Mouse (Mus musculus) thymus, postnatal 4 days (tissue): ENCODE results near the gene Dennd4b.
"Not testable (repeated sequence)": the region's sequence is repeated elsewhere in the genome, so short reads cannot be mapped to it uniquely, and the experiment has no call there.

Experiments used
- DNase-seq: peaks from one replicate; pipeline ENCODE4 v3.0.0; 2021

Gene Dennd4b

DNA sequence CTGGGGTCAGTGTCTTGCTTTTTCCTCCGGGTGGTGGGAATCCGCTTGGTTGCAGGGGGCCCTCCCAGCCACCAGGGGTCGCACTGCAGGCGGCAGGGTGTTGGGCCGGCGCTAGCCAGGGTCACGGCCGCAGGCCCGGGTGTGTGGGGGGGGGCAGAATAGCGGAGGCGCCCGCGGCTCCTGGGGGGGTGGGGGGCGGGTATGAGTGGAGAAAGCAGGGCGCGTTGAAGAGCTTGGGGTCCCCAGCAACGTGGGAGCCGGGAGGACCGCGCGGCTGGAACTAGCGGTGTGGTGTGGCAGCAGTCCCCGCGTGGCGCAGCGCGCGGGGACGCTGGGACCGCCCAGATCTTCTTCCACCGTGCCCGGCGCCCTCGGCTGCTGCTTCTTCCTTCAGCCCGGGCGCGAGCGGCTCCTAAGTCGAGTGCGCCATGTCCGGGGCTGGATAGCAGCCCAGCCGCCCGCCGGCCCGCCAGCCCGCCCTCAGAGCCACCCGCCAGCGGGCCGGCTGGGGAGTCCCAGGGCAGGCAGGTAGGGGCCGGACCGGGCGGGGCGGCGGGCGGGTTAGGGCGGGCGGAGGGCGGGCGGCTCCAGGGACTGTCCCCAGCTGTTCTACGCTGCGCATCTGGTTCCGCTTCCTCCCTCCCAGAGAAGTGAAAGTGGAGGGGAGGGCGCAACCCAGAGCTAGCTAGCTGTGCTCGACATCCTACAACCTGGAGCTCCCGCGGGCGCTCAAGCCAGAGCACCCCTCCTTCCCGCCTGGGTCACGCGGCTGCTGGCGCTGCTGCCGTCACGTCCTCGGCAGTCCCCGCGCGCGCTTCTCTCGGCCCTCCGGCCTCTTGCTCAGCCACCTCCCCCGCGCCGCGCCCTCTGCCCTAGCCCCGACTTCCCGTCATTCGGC is at the start of gene Dennd4b:
Gene Dennd4b (plus strand): TSS at position 152 of the 898 bp plus-strand sequence.
- DNase-seq = peak; percentile 96

DNA sequence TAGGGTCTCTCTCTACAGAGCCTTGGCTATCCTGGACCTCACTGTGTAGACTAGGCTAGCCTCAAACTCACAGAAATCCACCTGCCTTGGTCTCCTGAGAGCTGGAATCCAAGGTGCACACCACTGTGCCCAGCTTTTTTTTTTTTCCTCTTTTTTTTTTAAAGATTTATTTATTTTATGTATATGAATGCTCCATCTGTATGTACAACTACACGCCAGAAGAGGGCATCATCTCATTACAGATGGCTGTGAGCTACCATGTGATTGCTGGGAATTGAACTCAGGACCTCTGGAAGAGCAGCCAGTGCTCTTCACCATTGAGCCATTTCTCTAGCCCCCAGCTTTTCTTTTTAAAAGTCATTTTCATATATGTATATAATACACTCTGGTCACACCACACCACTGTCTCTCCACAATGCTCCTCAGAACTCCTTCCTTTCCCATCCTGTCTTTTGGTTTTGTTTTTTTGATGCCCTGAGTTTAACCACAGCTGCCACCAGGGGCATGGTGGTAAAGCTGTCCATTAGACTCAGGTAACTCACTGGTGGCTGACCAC is 49.1 kb upstream of the Dennd4b start:
- DNase-seq = no peak

DNA sequence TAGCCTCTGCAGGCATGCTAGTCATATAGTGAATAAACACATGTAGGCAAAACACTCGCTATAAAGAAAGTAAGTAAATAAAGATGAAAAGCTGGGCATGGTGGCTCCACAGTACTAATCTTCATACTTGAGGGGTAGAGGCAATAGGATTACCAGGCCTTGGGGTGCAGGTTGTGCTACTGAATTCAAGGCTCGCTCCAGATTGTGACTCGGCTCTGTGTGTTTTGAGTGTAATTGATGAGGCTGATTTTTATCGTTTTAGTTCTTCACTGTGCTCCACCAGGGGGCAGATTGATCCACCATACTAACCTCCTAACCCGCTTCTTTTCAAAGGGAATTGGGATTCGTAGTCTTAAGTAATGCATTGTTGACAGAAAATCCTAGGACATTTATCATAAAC is 44.9 kb upstream of the Dennd4b start:
- peak; percentile 66 for DNase-seq

DNA sequence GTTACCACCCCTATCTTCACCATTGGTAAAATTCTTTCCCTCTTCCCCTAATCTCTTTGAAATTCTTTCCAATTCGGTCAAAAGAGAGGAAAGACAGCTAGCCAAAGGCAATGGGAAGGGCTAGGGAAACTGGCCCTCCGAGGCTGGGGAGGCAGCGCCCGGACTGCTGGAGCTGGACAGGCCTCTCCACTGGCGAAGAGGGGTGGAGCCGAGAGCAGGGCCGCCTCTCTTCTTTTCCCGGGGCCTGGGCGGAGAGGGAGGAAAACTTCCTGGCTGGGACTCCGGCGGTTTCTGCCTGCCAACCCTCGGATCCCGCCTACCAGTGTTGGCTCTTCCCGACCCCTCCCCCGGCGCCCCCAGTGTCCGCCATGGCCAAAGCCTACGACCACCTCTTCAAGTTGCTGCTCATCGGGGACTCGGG is 44.4 kb upstream of the Dennd4b start:
- peak; percentile 36 for DNase-seq

- no peak for DNase-seq
These were observed 43.9 kb upstream of the Dennd4b start for GRCm38 (mm10) chr3:90221123-90221522.

- no peak for DNase-seq
These were observed 42.5 kb upstream of the Dennd4b start for GRCm38 (mm10) chr3:90222455-90222854.

- DNase-seq = no peak
These were observed 42.0 kb upstream of the Dennd4b start for GRCm38 (mm10) chr3:90222941-90223340.

DNA sequence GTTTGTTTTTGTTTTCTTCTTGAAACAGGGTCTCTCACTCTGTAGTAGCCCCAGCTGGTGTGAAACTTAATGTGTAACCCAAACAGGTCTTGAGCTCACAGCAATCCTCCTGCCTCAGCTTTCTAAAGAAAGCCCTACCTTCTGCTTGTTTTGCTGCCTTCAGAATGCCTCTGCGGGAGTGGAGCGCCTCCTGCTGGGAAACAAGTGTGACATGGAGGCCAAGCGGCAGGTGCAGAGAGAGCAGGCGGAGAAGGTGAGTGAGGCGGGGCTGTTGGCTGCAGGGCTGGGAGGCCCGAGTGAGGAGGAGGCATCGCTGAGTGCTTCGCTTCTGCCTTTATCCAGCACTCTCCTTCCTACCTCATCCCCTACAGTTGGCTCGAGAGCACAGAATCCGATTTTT is 40.7 kb upstream of the Dennd4b start:
- DNase-seq = no peak

DNA sequence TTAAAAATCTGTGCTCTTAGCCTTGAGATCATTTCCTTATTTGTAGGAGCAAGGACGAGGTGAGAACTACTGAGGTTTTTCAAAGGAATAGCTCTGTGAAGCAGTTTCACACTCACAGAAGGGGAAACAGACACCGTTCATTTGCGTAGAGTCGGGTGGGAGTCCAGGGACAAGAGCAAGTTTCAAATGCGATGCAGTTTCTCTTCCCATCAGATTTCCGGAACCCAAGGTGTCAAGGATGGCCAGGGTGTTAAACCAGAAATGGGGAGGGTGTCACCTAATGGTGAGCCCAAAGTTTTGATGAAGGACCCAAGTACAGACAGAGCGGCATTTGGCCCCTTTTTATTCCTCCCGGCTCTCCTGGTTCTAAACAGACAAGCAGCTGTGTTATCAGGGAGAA is 33.9 kb upstream of the Dennd4b start:
- DNase-seq = no peak

DNA sequence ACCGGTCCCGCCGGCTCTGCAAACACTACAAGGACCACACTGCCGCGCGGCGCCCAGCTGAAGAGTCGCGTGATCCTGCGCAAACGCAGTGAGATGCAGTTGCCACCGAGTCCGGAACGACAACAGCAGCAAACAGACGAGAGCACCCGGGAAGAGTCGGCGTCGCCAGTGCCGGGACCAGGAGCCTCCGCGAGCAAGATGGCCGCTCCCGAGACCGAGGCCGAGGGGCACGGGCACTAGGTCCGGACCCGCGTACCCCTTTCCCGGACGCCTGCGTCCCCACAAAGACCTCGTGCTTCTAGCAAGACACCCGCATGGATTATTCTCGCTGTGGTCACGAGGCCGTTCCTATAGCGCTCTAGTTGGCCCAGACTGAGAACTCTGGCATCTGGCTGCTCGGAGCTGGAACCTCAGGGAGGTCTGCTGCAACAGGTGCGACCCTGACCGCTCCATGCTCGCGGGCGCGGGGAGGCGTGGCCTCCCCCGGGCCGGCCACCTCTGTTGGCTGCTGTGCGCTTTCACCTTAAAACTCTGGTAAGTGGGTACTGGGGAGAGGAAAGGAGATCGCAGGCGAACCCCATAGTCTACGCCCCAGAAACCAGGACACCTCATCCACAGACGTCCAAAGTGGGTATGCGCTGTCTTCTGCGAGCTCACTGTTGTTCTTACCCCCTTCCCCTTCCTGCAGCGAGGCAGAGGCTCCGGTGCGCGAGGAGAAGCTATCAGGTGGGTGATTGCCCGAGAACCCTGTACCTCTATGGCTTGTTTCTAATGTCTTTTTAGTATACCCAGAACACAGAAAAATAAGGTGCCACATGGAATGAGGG is 33.3 kb upstream of the Dennd4b start, which contains the start of gene Jtb:
Gene Jtb (plus strand): TSS at position 91 of the 827 bp plus-strand sequence.
- peak; percentile 92 for DNase-seq

DNA sequence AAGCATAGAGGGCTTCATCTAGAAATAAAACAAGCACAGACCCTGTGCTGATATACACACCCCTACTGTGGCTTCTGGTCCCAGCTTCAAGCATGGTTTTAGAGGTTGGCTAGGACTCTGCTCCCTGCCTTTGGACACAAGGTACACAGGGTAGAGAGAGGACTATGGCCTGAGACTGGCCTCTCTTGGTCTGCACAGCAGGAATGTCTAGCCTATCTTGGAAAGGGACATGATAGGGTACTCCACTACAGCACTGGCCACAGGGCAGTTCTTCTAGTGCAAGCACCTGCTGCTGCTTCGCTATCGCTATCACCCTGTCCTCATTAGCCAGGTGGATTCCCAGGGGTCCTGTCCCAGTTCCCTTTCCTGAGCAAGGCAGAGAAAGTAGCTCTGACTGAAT is 23.7 kb upstream of the Dennd4b start:
- DNase-seq = no peak

DNA sequence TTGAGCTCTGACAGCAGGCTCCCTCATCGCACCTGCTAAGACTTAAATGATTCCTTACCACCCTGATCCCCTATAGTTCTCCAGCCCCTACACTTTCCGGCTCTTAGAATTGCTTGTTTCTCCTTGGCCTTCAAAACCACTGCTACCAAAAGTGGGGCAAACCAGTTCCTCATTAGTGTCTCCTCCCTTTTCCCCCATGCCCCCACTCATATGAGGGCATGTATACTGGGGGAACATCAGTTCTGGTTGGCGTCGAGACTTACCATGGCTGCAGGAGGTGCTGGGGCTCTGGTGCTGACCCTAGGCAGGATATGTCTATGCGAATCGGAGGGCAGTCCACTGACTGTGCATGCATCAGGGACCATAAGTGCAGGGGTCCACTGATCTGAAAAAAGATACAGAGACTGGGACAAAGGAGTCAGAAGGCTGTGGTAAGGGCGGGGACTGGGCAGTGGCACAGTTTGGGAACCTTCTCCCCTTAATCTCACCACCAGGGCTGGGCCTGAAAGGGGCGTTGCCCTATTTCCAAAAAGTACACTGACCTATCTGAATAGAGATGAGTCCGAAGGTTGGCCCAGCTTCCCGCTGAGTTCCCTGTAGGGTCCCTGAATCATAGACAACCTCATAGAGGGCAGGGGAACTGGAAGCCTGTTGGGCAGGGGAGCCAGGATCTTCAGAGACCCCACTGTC is 23.2 kb upstream of the Dennd4b start:
- no peak for DNase-seq

- no peak for DNase-seq
These were observed 21.8 kb upstream of the Dennd4b start, which contains the start of gene Creb3l4 for GRCm38 (mm10) chr3:90242984-90243775. Creb3l4 (minus strand) TSS chr3:90243512.

GRCm38 (mm10) chr3:90245406-90245805 is 19.6 kb upstream of the Dennd4b start:
- no peak for DNase-seq

DNA sequence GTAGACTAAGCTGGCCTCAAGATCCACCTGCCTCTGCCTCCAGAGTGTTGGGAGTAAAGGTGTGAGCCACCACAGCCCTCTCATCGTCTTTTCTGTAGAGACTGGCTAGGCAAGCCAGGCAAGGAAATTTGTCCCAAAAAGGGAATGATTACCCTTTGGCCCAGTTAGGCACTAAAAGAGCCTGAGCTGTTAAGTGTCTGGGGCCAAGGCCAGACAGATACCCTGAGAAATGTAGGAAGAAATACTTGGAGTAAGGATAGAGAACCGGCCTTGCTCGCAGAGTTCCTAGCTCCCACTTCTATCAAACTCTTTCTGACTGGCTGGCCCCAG is 17.4 kb upstream of the Dennd4b start:
- no peak for DNase-seq

- DNase-seq = peak; percentile 91
These were observed 16.8 kb upstream of the Dennd4b start, which contains the start of gene Slc39a1 for GRCm38 (mm10) chr3:90247960-90248745. Slc39a1 (plus strand) TSS chr3:90248172.

DNA sequence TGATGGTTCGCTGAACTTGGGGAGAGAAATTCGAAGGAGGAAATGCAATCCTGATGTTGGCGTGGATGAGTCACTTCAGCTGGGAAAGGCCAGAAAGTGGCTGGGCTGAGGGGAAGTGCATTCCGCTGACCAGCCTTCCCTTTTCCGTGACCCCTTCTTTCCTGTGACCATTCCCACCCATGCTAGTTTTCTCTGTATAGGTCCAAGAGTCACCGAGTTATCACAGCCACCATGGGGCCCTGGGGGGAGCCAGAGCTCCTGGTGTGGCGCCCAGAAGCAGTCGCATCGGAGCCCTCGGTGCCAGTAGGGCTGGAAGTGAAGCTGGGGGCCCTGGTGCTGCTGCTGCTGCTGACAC is 16.3 kb upstream of the Dennd4b start:
- DNase-seq = peak; percentile 57

- DNase-seq = no peak
These were observed 14.2 kb upstream of the Dennd4b start for GRCm38 (mm10) chr3:90250791-90251190.

- not testable (repeated sequence) for DNase-seq
These were observed 13.2 kb upstream of the Dennd4b start for GRCm38 (mm10) chr3:90251731-90252226.

GRCm38 (mm10) chr3:90252659-90253058 is 12.3 kb upstream of the Dennd4b start:
- DNase-seq = not testable (repeated sequence)

DNA sequence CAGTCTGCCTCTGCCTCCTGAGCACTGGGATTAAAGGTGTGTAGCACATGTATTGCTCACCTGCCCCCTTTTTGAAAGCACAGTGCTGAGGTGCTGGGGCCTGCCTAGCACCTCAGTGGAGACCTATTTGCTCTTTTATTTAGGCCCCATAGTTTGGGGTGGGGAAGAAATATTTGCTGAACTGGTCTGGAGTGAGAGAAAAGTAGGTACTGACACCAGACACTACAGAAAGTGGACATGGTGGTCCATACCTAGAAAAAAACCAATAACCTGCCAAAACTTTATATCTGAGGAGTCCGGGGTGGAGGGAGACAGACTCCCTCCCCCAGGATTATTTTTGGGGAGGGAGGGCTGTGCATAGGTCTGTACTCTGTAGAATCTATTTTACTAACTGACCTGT is 11.8 kb upstream of the Dennd4b start:
- DNase-seq = not testable (repeated sequence)
